Mouse (Mus musculus): ENCODE data around the gene Pcgf2. TPM values are rescaled to one million over a fixed set of nuclear protein-coding genes. Genes with fewer than 3 reads are reported as not detected.

Gene Pcgf2
- 16.0 and 19.6 TPM in 2 replicates for total RNA-seq (2014; rRNA removed)
- polyA plus RNA-seq (2015; fragmentation: Nextera tagmentation; extraction: Ambion mirVana) = 14.2 and 16.7 TPM in 2 replicates

- under 1% methylated on average over 81 of the region's 85 CpGs for WGBS
- DNase-seq (ENCODE audit: low spot score) (peak; percentile 84), ATAC-seq (ENCODE audit: low FRiP score) (no peak)
- Histone ChIP-seq H3K4me2 (ENCODE audit: low read depth, low read length, poor library complexity, severe bottlenecking) (peak within 1 kb of the TSS; percentile 83), H3K27me3 (ENCODE audit: insufficient read depth, low read length) (no peaks in the 10 kb centered on the region), H3K36me3 (ENCODE audit: insufficient read depth, low read length) (no peaks in the 10 kb centered on the region), H3K4me1 (ENCODE audit: insufficient read depth, low read length) (peaks cover 30% of the 10 kb centered on the region), H3K27ac (ENCODE audit: low read depth, low read length) (peak within 1 kb of the TSS; percentile 98), H3K9me3 (ENCODE audit: low read length) (no peaks in the 10 kb centered on the region), H3K4me3 (ENCODE audit: low read depth, low read length) (peak within 1 kb of the TSS; percentile 83), H3K9ac (replicated peaks; ENCODE audit: low read length, poor library complexity, severe bottlenecking) (peak within 1 kb of the TSS; percentile 98)
- TF ChIP-seq CTCF (IDR thresholded peaks at IDR 0.05) = no peak
These were observed at the start of gene Pcgf2 for GRCm38 (mm10) chr11:97700003-97700745. Gene Pcgf2 (minus strand): TSS chr11:97700497.

DNA sequence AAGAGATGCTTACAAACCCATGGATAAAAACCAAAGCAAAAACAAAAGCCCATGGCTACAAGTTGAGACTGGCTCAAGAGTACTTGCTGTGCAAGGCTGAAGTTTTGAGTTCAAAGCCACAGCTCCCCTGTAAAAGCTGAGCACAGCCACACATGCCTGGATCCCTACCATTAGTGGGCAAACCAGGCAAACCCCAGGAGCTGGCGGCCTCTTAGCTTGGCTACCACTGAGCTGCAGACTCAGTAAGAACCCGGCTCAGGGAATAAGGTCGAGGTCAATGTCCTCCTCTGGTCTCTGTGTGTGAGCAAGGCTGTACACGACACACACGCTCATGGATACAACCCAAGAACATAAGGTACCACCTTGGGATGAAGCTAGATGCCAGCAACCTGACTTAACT lies 48.2 kb upstream of the Pcgf2 start:
- no peak overlapping the region for H3K27ac ChIP-seq (ENCODE audit: low read depth, low read length)
- H3K4me1 ChIP-seq (ENCODE audit: insufficient read depth, low read length) = peaks cover 2% of the 10 kb centered on the region; the same call in 1 of the 2 replicates
- H3K36me3 ChIP-seq (ENCODE audit: insufficient read depth, low read length) = peaks cover 44% of the 10 kb centered on the region
- ATAC-seq (ENCODE audit: low FRiP score) (no peak), DNase-seq (ENCODE audit: low spot score) (no peak)
- H3K9me3 ChIP-seq (ENCODE audit: low read length) = no peaks in the 10 kb centered on the region
- no peaks in the 10 kb centered on the region for H3K27me3 ChIP-seq (ENCODE audit: insufficient read depth, low read length)
- H3K4me2 ChIP-seq (ENCODE audit: low read depth, low read length, poor library complexity, severe bottlenecking) = no peak overlapping the region
- no peak overlapping the region for H3K4me3 ChIP-seq (ENCODE audit: low read depth, low read length)
- no peak overlapping the region for H3K9ac ChIP-seq (replicated peaks; ENCODE audit: low read length, poor library complexity, severe bottlenecking)
- no peak for TF ChIP-seq CTCF (IDR thresholded peaks at IDR 0.05)
- 86% methylated on average over 5 of the region's 5 CpGs for WGBS

DNA sequence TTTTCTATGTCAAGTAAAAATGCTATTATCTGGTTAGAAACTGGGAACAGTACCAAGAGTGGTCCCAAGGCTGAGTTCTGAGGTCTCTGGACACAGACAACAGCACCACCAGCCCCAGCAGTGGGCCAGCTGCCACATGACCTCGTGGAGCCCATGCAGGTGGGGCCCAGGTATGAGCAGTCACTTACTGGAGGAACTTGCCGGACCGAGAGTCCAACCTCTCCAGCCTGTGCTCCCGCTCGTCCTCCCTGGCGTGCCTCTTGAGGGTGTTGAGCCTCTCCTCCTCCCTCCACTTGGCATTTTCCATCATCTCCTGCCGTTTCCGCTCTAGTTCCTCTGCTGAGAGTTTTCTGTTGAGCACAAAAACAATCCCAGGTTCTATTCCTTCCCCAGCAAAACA lies 47.5 kb upstream of the Pcgf2 start:
- Histone ChIP-seq H3K4me3 (ENCODE audit: low read depth, low read length) (no peak overlapping the region), H3K4me2 (ENCODE audit: low read depth, low read length, poor library complexity, severe bottlenecking) (no peak overlapping the region), H3K9ac (replicated peaks; ENCODE audit: low read length, poor library complexity, severe bottlenecking) (no peak overlapping the region), H3K4me1 (ENCODE audit: insufficient read depth, low read length) (peaks cover 9% of the 10 kb centered on the region), H3K27me3 (ENCODE audit: insufficient read depth, low read length) (no peaks in the 10 kb centered on the region), H3K27ac (ENCODE audit: low read depth, low read length) (no peak overlapping the region), H3K9me3 (ENCODE audit: low read length) (no peaks in the 10 kb centered on the region), H3K36me3 (ENCODE audit: insufficient read depth, low read length) (peaks cover 37% of the 10 kb centered on the region)
- TF ChIP-seq CTCF (IDR thresholded peaks at IDR 0.05) = no peak
- DNase-seq (ENCODE audit: low spot score) (no peak), ATAC-seq (ENCODE audit: low FRiP score) (no peak)
- WGBS = 91% methylated on average over 8 of the region's 8 CpGs

DNA sequence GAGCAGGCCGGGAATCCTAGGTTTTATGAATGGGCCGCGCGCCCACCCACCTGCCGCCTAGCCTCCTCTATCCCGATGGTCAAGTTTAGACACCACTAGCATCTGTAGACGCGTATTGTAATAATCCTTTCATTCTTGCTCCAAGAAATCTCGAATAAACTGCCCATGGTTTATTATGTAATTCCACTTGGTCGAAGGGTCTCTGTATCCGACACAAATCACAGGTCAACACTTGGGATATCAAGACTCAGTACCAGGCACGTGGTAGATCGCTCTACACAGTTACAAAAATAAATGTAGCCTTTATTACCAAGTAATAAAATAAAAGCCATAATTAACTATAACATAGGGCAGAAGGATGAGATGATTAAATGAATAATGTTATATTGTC lies 45.0 kb upstream of the Pcgf2 start:
- no peak for TF ChIP-seq CTCF (IDR thresholded peaks at IDR 0.05)
- H3K4me2 ChIP-seq (ENCODE audit: low read depth, low read length, poor library complexity, severe bottlenecking) = peak overlapping the region; percentile 77
- H3K4me1 ChIP-seq (ENCODE audit: insufficient read depth, low read length) = peaks cover 17% of the 10 kb centered on the region
- peaks cover 19% of the 10 kb centered on the region; the same call in 1 of the 2 replicates for H3K36me3 ChIP-seq (ENCODE audit: insufficient read depth, low read length)
- H3K27me3 ChIP-seq (ENCODE audit: insufficient read depth, low read length) = no peaks in the 10 kb centered on the region
- ATAC-seq (ENCODE audit: low FRiP score) = no peak
- H3K9me3 ChIP-seq (ENCODE audit: low read length) = no peaks in the 10 kb centered on the region
- H3K9ac ChIP-seq (replicated peaks; ENCODE audit: low read length, poor library complexity, severe bottlenecking) = no peak overlapping the region
- H3K27ac ChIP-seq (ENCODE audit: low read depth, low read length) = 0 out of 2 replicates have a peak overlapping the region, but pooled peaks have one; percentile 99
- H3K4me3 ChIP-seq (ENCODE audit: low read depth, low read length) = peak overlapping the region; percentile 71; the same call in 1 of the 2 replicates
- no peak for DNase-seq (ENCODE audit: low spot score)
- 8% methylated on average over 13 of the region's 13 CpGs for WGBS

GRCm38 (mm10) chr11:97744718-97745330 lies 44.5 kb upstream of the Pcgf2 start:
- WGBS = under 1% methylated on average over 33 of the region's 57 CpGs
- Histone ChIP-seq H3K9me3 (ENCODE audit: low read length) (no peaks in the 10 kb centered on the region), H3K4me3 (ENCODE audit: low read depth, low read length) (peak overlapping the region; percentile 71), H3K9ac (replicated peaks; ENCODE audit: low read length, poor library complexity, severe bottlenecking) (peak overlapping the region; percentile 92), H3K27me3 (ENCODE audit: insufficient read depth, low read length) (no peaks in the 10 kb centered on the region), H3K4me2 (ENCODE audit: low read depth, low read length, poor library complexity, severe bottlenecking) (peak overlapping the region; percentile 77), H3K36me3 (ENCODE audit: insufficient read depth, low read length) (peaks cover 15% of the 10 kb centered on the region; the same call in 1 of the 2 replicates), H3K4me1 (ENCODE audit: insufficient read depth, low read length) (peaks cover 17% of the 10 kb centered on the region), H3K27ac (ENCODE audit: low read depth, low read length) (peak overlapping the region; percentile 99)
- ATAC-seq (ENCODE audit: low FRiP score) = peak; percentile 94
- no peak; the same call in 1 of the 2 replicates for TF ChIP-seq CTCF (IDR thresholded peaks at IDR 0.05)
- DNase-seq (ENCODE audit: low spot score) = peak; percentile 100

Data from midbrain, postnatal 0 days (tissue).